Mouse (Mus musculus) heart, postnatal 25 days (tissue): ENCODE measurements around the gene Egln2. TPM values are rescaled to one million over a fixed set of nuclear protein-coding genes. Genes with fewer than 3 reads are reported as not detected.

Experiments
- DNase-seq: peaks from one replicate; pipeline ENCODE4 v3.0.0; 2022; ENCODE audit warnings: low spot score
- intact Hi-C: fragments of 180-260 bp; cut with DNase I; formaldehyde crosslinking; loops from one replicate; pipeline ENCODE4 v1.15.1; 2025
- total RNA-seq, 2 experiments: library from RNA; stranded (reverse); gene quantifications; 2 replicates each; pipeline ENCODE4 v1.2.3; 2021

The Egln2 gene
- total RNA-seq = 10 to 100 TPM; 60.6 to 61.7 TPM

- intact Hi-C loops = no loop called here
- DNase-seq = peak; percentile 91
These were observed at the start of gene Egln2 for GRCm38 (mm10) chr7:27166614-27167474. Gene Egln2, minus strand, starts transcription at chr7:27166802.

GRCm38 (mm10) chr7:27212626-27213025 lies 46.0 kb upstream of the Egln2 start:
- intact Hi-C loops = no loop called here
- no peak for DNase-seq

GRCm38 (mm10) chr7:27203730-27204449 lies 37.3 kb upstream of the Egln2 start:
- intact Hi-C loops = loop anchor here (2.0 kb wide), 1 partner anchor 23 kb away; no protein-coding TSS in a partner anchor

GRCm38 (mm10) chr7:27198779-27199178 lies 32.2 kb upstream of the Egln2 start:
- intact Hi-C loops = no loop called here
- no peak for DNase-seq

More at GRCm38 (mm10) chr7:27203730-27204449, 37.3 kb upstream of the Egln2 start:
- no peak for DNase-seq

GRCm38 (mm10) chr7:27198355-27198754 lies 31.8 kb upstream of the Egln2 start:
- no peak for DNase-seq
- intact Hi-C loops = no loop called here

- intact Hi-C loops = no loop called here
- DNase-seq = no peak
These were observed 31.0 kb upstream of the Egln2 start for GRCm38 (mm10) chr7:27197634-27198033.

- no peak for DNase-seq
- intact Hi-C loops = no loop called here
These were observed 30.5 kb upstream of the Egln2 start for GRCm38 (mm10) chr7:27197136-27197535.

GRCm38 (mm10) chr7:27195681-27196611 lies 29.3 kb upstream of the Egln2 start, which contains the start of the genes BC024978 and Snrpa:
Gene BC024978, plus strand, starts transcription at chr7:27195781.
Gene Snrpa, minus strand, starts transcription at chr7:27196271.
- DNase-seq = peak; percentile 98
- intact Hi-C loops = no loop called here

- intact Hi-C loops = no loop called here
- DNase-seq = no peak
These were observed 27.1 kb upstream of the Egln2 start for GRCm38 (mm10) chr7:27193731-27194130.

- DNase-seq = no peak
- intact Hi-C loops = no loop called here
These were observed 25.8 kb upstream of the Egln2 start for GRCm38 (mm10) chr7:27192434-27192833.

GRCm38 (mm10) chr7:27189271-27189931 lies 22.8 kb upstream of the Egln2 start:
- no peak for DNase-seq
- intact Hi-C loops = no loop called here

GRCm38 (mm10) chr7:27185986-27186385 lies 19.4 kb upstream of the Egln2 start:
- DNase-seq = no peak
- intact Hi-C loops = no loop called here

GRCm38 (mm10) chr7:27184964-27185363 lies 18.4 kb upstream of the Egln2 start:
- no peak for DNase-seq
- intact Hi-C loops = no loop called here

- intact Hi-C loops = no loop called here
These were observed 15.9 kb upstream of the Egln2 start for GRCm38 (mm10) chr7:27182498-27182897.

GRCm38 (mm10) chr7:27180837-27181695 lies 14.5 kb upstream of the Egln2 start, which contains the start of the genes Gm21983 and Mia:
Gene Gm21983, minus strand, starts transcription at chr7:27181086.
Gene Mia, minus strand, starts transcription at chr7:27181157.
- DNase-seq = no peak
- intact Hi-C loops = no loop called here

More at GRCm38 (mm10) chr7:27182498-27182897, 15.9 kb upstream of the Egln2 start:
- DNase-seq = no peak

- intact Hi-C loops = no loop called here
These were observed 13.4 kb upstream of the Egln2 start for GRCm38 (mm10) chr7:27180036-27180435.

GRCm38 (mm10) chr7:27179217-27179918 lies 12.8 kb upstream of the Egln2 start:
- no peak for DNase-seq
- intact Hi-C loops = no loop called here

More at GRCm38 (mm10) chr7:27180036-27180435, 13.4 kb upstream of the Egln2 start:
- DNase-seq = peak; percentile 50
